Mouse (Mus musculus) liver, adult 2 months (tissue): Measurements from ENCODE around the gene Tsen54.

Source experiments
- CTCF ChIP-seq: fragments of 200-500 bp; IDR thresholded peaks from 2 replicates; pipeline ENCODE4 v1.5.1; 2011; ENCODE audit warnings: low read depth, low read length, control low read depth
- POLR2A ChIP-seq: fragments of 200-500 bp; IDR thresholded peaks from 2 replicates; pipeline ENCODE4 v1.6.1; 2011; ENCODE audit warnings: low read length, control low read depth; ENCODE audit not compliant: insufficient read depth; ENCODE audit errors: extremely low read depth

DNA sequence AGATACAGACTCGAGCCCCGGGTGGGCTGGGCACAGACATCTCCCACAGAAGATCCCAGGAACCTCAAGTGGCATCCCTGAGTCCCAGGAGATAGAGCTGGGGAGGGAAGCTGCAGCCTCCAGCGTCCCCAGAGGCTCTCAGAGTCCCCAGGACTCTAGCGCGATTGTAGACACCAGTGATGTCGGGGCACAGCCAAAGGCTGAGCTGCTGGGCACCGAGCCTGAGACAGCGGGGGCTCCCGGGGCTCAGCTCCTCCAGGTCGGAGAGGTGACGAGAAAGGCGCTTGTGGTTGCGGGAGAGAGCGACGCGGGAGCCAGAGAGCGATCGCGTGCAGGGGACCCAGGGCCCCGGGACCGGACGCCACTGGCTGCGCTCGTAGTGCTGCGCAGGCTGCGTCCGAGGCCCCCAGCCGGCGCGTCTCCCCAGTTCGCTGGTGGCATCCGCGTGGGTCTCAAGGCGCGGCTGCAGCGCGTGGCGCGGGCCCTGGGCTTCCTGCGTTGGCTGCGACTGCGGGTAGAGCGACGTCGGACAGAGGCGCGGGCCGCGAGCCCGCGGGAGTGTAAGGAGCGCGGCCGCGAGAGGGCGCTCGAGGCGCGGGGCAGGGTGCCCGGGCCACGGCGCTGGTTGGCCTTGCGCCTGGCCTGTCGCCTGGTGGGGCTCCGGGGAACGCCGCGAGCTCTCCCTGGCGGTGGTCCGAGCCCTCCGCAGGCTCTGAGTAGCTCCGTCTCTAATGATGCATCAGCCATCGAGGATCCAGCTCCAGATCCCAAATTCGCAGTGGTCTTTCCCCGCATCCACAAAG, 44.8 kb downstream of the Tsen54 start:
- no peak for TF ChIP-seq POLR2A
- TF ChIP-seq CTCF = peak; percentile 86
